Mouse (Mus musculus) neural tube, embryonic 13.5 days (tissue): Measurements from ENCODE around the gene Rhox4g. TPM values are rescaled to one million over a fixed set of nuclear protein-coding genes. Genes with fewer than 3 reads are reported as not detected.
"Not testable (repeated sequence)": the region's sequence is repeated elsewhere in the genome, so short reads cannot be mapped to it uniquely, and the experiment has no call there.

Source experiments
- ATAC-seq: fragments of 200-750 bp; cut with Nextera tagmentation; 2 replicates; pipeline ENCODE4 v1.8.0; 2017; ENCODE audit warnings: low read depth, mild to moderate bottlenecking, moderate TSS enrichment, moderate library complexity
- H3K27ac ChIP-seq: fragments of 300-500 bp; sonication (generic); replicated peaks from 2 replicates; pipeline ENCODE4 v1.5.1; 2015; ENCODE audit warnings: moderate library complexity, mild to moderate bottlenecking, inconsistent platforms
- H3K27me3 ChIP-seq: fragments of 300-500 bp; sonication (generic); 2 replicates; pipeline ENCODE4 v1.6.1; 2015; ENCODE audit warnings: mild to moderate bottlenecking, inconsistent platforms
- H3K36me3 ChIP-seq: fragments of 300-500 bp; sonication (generic); 2 replicates; pipeline ENCODE4 v1.6.1; 2015; ENCODE audit warnings: mild to moderate bottlenecking, inconsistent platforms
- H3K4me1 ChIP-seq: fragments of 300-500 bp; sonication (generic); replicated peaks from 2 replicates; pipeline ENCODE4 v1.6.1; 2015; ENCODE audit warnings: inconsistent platforms
- H3K4me2 ChIP-seq: fragments of 300-500 bp; sonication (generic); 2 replicates; pipeline ENCODE4 v1.6.1; 2015; ENCODE audit warnings: inconsistent platforms, mild to moderate bottlenecking, moderate library complexity
- H3K4me3 ChIP-seq: fragments of 300-500 bp; sonication (generic); 2 replicates; pipeline ENCODE4 v1.5.1; 2015; ENCODE audit warnings: mild to moderate bottlenecking, inconsistent platforms
- H3K9ac ChIP-seq: fragments of 300-500 bp; sonication (generic); 2 replicates; pipeline ENCODE4 v1.6.1; 2015; ENCODE audit warnings: moderate library complexity, mild to moderate bottlenecking, inconsistent platforms
- H3K9me3 ChIP-seq: fragments of 300-500 bp; sonication (generic); 2 replicates; pipeline ENCODE4 v1.6.1; 2016; ENCODE audit warnings: inconsistent platforms
- WGBS: fragments of 180-500 bp; shearing (Covaris S2); methylation state at CpG from one replicate; pipeline ENCODE4 v1.1.7; 2015; 5-methylcytosine and 5-hydroxymethylcytosine counted together
- polyA plus RNA-seq: library from polyadenylated mRNA; unstranded; fragments of >200 nt; fragmentation: Nextera tagmentation; extraction: Ambion mirVana; gene quantifications from 2 replicates; pipeline ENCODE4 v1.2.1, GENCODE M21; 2015

The Rhox4g gene
- not detected in 2 replicates for polyA plus RNA-seq

GRCm38 (mm10) chrX:37651227-37651626, at the start of gene Rhox4g:
Gene Rhox4g (minus strand): TSS chrX:37651327.
- H3K4me3 ChIP-seq, H3K4me2 ChIP-seq, ATAC-seq, H3K9me3 ChIP-seq, H3K27me3 ChIP-seq, H3K36me3 ChIP-seq, H3K27ac ChIP-seq, H3K9ac ChIP-seq, H3K4me1 ChIP-seq: not testable (repeated sequence)
- 93% methylated on average over 18 of the region's 20 CpGs for WGBS

- no peaks in the 10 kb centered on the region for H3K9me3 ChIP-seq
- no peak overlapping the region for H3K27ac ChIP-seq
- no peaks in the 10 kb centered on the region for H3K4me1 ChIP-seq
- WGBS = 84% methylated on average over 2 of the region's 2 CpGs
- no peak for ATAC-seq
- H3K27me3 ChIP-seq = no peaks in the 10 kb centered on the region
- no peak overlapping the region for H3K4me3 ChIP-seq
- H3K4me2 ChIP-seq = no peak overlapping the region
- no peak overlapping the region for H3K9ac ChIP-seq
- no peaks in the 10 kb centered on the region for H3K36me3 ChIP-seq
Observed at GRCm38 (mm10) chrX:37692261-37692660, 41.1 kb upstream of the Rhox4g start.

GRCm38 (mm10) chrX:37683031-37683715, 32.0 kb upstream of the Rhox4g start:
- ATAC-seq = no peak
- Histone ChIP-seq H3K9me3 (no peaks in the 10 kb centered on the region), H3K27me3 (no peaks in the 10 kb centered on the region), H3K4me3 (no peak overlapping the region), H3K9ac (no peak overlapping the region), H3K4me1 (no peaks in the 10 kb centered on the region), H3K36me3 (no peaks in the 10 kb centered on the region), H3K27ac (no peak overlapping the region), H3K4me2 (no peak overlapping the region)
- 88% methylated on average over 24 of the region's 24 CpGs for WGBS

- 87% methylated on average over 8 of the region's 8 CpGs for WGBS
- H3K27me3 ChIP-seq, ATAC-seq: not testable (repeated sequence)
Observed at GRCm38 (mm10) chrX:37673177-37673576, 22.1 kb upstream of the Rhox4g start, which contains the start of gene Rhox2h. Gene Rhox2h (minus strand): TSS chrX:37673277.

GRCm38 (mm10) chrX:37668664-37669063, 17.5 kb upstream of the Rhox4g start, which contains the start of gene Rhox3h:
Gene Rhox3h (minus strand): TSS chrX:37668764.
- ATAC-seq, H3K27me3 ChIP-seq, H3K4me3 ChIP-seq, H3K9me3 ChIP-seq, H3K36me3 ChIP-seq, H3K4me2 ChIP-seq, H3K27ac ChIP-seq, H3K9ac ChIP-seq, H3K4me1 ChIP-seq: not testable (repeated sequence)
- 100% methylated on average over 1 of the region's 3 CpGs for WGBS

More at GRCm38 (mm10) chrX:37673177-37673576, 22.1 kb upstream of the Rhox4g start, which contains the start of gene Rhox2h:
- not testable (repeated sequence) for H3K4me1 ChIP-seq, H3K4me2 ChIP-seq, H3K9ac ChIP-seq, H3K4me3 ChIP-seq, H3K9me3 ChIP-seq, H3K36me3 ChIP-seq, H3K27ac ChIP-seq

- H3K4me2 ChIP-seq, H3K4me1 ChIP-seq, H3K4me3 ChIP-seq, H3K36me3 ChIP-seq, H3K27me3 ChIP-seq, H3K9me3 ChIP-seq, ATAC-seq, H3K27ac ChIP-seq, H3K9ac ChIP-seq: not testable (repeated sequence)
- 96% methylated on average over 6 of the region's 6 CpGs for WGBS
Observed at GRCm38 (mm10) chrX:37643370-37643769, 7.8 kb downstream of the Rhox4g start, which contains the start of gene Rhox2g. Gene Rhox2g (minus strand): TSS chrX:37643470.

GRCm38 (mm10) chrX:37628512-37628911, 22.6 kb downstream of the Rhox4g start, which contains the start of gene Rhox3g:
Gene Rhox3g (minus strand): TSS chrX:37628612.
- H3K4me2 ChIP-seq, H3K27me3 ChIP-seq, H3K4me3 ChIP-seq, H3K9ac ChIP-seq, H3K36me3 ChIP-seq, H3K27ac ChIP-seq, ATAC-seq, H3K9me3 ChIP-seq, H3K4me1 ChIP-seq: not testable (repeated sequence)
- 86% methylated on average over 2 of the region's 2 CpGs for WGBS

GRCm38 (mm10) chrX:37607604-37608003, 43.5 kb downstream of the Rhox4g start, which contains the start of gene Rhox4f:
Gene Rhox4f (minus strand): TSS chrX:37607704.
- H3K9ac ChIP-seq, H3K4me2 ChIP-seq, H3K27ac ChIP-seq, H3K36me3 ChIP-seq, H3K4me3 ChIP-seq, ATAC-seq, H3K9me3 ChIP-seq, H3K4me1 ChIP-seq, H3K27me3 ChIP-seq: not testable (repeated sequence)
- WGBS = 98% methylated on average over 17 of the region's 19 CpGs

Other genes with a start within 250 kb of the Rhox4g start
- not detected in 2 replicates for gene Rhox2b, start 239.3 kb downstream of the Rhox4g start, polyA plus RNA-seq
- not detected in 2 replicates for gene Rhox4b, start 218.8 kb downstream of the Rhox4g start, polyA plus RNA-seq
- gene Rhox2c, start 197.6 kb downstream of the Rhox4g start, polyA plus RNA-seq = not detected in 2 replicates
- gene Rhox3c, start 192.7 kb downstream of the Rhox4g start, polyA plus RNA-seq = not detected in 2 replicates
- gene Rhox4c, start 171.0 kb downstream of the Rhox4g start, polyA plus RNA-seq = not detected in 2 replicates
- gene Rhox2d, start 157.9 kb downstream of the Rhox4g start, polyA plus RNA-seq = not detected in 2 replicates
- gene Rhox4d, start 137.0 kb downstream of the Rhox4g start, polyA plus RNA-seq = not detected in 2 replicates
- not detected in 2 replicates for gene Rhox2e, start 120.9 kb downstream of the Rhox4g start, polyA plus RNA-seq
- gene Rhox3e, start 109.3 kb downstream of the Rhox4g start, polyA plus RNA-seq = not detected in 2 replicates
- gene Rhox4e, start 93.9 kb downstream of the Rhox4g start, polyA plus RNA-seq = not detected in 2 replicates
- not detected in 2 replicates for gene Rhox2f, start 79.9 kb downstream of the Rhox4g start, polyA plus RNA-seq
- gene Rhox3f, start 70.3 kb downstream of the Rhox4g start, polyA plus RNA-seq = not detected in 2 replicates
- not detected in 2 replicates for gene Rhox4f, start 43.6 kb downstream of the Rhox4g start, polyA plus RNA-seq
- gene Rhox3g, start 22.7 kb downstream of the Rhox4g start, polyA plus RNA-seq = not detected in 2 replicates
- gene Rhox2g, start 7.9 kb downstream of the Rhox4g start, polyA plus RNA-seq = not detected in 2 replicates
- not detected in 2 replicates for gene Rhox3h, start 17.4 kb upstream of the Rhox4g start, polyA plus RNA-seq
- not detected in 2 replicates for gene Rhox2h, start 21.9 kb upstream of the Rhox4g start, polyA plus RNA-seq
- gene Rhox5, start 153.5 kb upstream of the Rhox4g start, polyA plus RNA-seq = 0.45 and 0.51 TPM in 2 replicates
- not detected in 2 replicates for gene Rhox6, start 175.6 kb upstream of the Rhox4g start, polyA plus RNA-seq
- gene Rhox7a, start 180.4 kb upstream of the Rhox4g start, polyA plus RNA-seq = not detected in 2 replicates
- gene Rhox8, start 227.6 kb upstream of the Rhox4g start, polyA plus RNA-seq = not detected in 2 replicates
- not detected in 2 replicates for gene Rhox7b, start 245.9 kb upstream of the Rhox4g start, polyA plus RNA-seq